ENCODE assay signal across 13 mouse cellular contexts in the genomic region with DNA sequence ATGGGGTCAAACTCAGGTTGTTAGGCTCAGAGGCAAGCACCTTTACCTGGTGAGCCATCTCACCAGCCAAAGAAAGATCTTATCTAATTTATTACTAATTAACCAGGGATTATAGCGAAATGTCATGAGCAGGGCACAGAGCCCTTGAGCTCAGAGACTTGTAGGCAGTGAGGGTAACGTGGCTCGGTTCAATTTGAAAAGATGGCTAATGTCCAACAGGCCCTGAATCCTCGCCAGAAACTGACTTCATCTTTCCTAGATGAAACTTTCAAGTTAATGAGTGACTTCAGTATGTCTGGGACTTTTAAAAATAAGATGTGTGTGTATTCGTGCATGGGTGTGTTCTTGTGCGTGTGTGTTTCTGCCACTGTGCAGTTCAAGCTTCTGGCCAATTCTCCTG. TPM values are rescaled to one million over a fixed set of nuclear protein-coding genes. Genes with fewer than 3 reads are reported as not detected.
A peak's percentile ranks its signal among the peaks of the same experiment; 100 is the strongest.
DNase-seq lines count a peak whose midpoint lies in the region; ATAC-seq and TF ChIP-seq lines count a peak whose summit lies in the region.
"Had no signal": no experiment of that assay in that cellular context is flagged by ENCODE, and none has a peak within 500 bp of the region (broad histone marks: within the 10 kb centered on the region; RNA-seq: fewer than 3 reads in every experiment).

No protein-coding gene starts in this region.

- ATAC-seq in forebrain, embryonic 14.5 days, result no peak
- ATAC-seq in kidney, embryonic 15.5 days (replicated peaks; ENCODE audit: low FRiP score), result peak; percentile 49; the same call in 1 of the 2 replicates
- ATAC-seq in frontal cortex, adult (ENCODE audit: low TSS enrichment), result no peak
- no peak for ATAC-seq in forebrain, postnatal 0 days
- ATAC-seq: midbrain, embryonic 13.5 days had no signal

- H3K4me3 ChIP-seq in forebrain, embryonic 14.5 days (ENCODE audit: low read depth, low read length), result no peak overlapping the region
- no peak overlapping the region for H3K4me3 ChIP-seq in forebrain, embryonic 10.5 days
- H3K4me3 ChIP-seq in thymus, adult 2 months (ENCODE audit: control insufficient read depth, insufficient read depth, low read length), result no peak overlapping the region
- no peak overlapping the region for H3K4me3 ChIP-seq in kidney, embryonic 15.5 days (replicated peaks)
- no peak overlapping the region for H3K4me3 ChIP-seq in forebrain, postnatal 0 days (ENCODE audit: low read depth, low read length)
- H3K4me3 ChIP-seq: midbrain, embryonic 13.5 days had no signal

- no peaks in the 10 kb centered on the region for H3K36me3 ChIP-seq in forebrain, embryonic 14.5 days (ENCODE audit: control insufficient read depth, insufficient read depth, low read length)
- no peaks in the 10 kb centered on the region for H3K36me3 ChIP-seq in forebrain, embryonic 10.5 days (replicated peaks)
- H3K36me3 ChIP-seq in thymus, adult 2 months (ENCODE audit: control insufficient read depth, insufficient read depth, low read length), result no peaks in the 10 kb centered on the region
- H3K36me3 ChIP-seq in kidney, embryonic 15.5 days, result no peaks in the 10 kb centered on the region
- no peaks in the 10 kb centered on the region for H3K36me3 ChIP-seq in forebrain, postnatal 0 days (ENCODE audit: insufficient read depth)
- H3K36me3 ChIP-seq: midbrain, embryonic 13.5 days had no signal

- no peaks in the 10 kb centered on the region for H3K27me3 ChIP-seq in forebrain, embryonic 14.5 days (replicated peaks; ENCODE audit: control insufficient read depth, insufficient read depth, low read length)
- H3K27me3 ChIP-seq in forebrain, embryonic 10.5 days (ENCODE audit: poor library complexity, severe bottlenecking), result no peaks in the 10 kb centered on the region
- H3K27me3 ChIP-seq in thymus, adult 2 months (ENCODE audit: control insufficient read depth, insufficient read depth, low read length), result no peaks in the 10 kb centered on the region
- H3K27me3 ChIP-seq in kidney, embryonic 15.5 days, result no peaks in the 10 kb centered on the region
- no peaks in the 10 kb centered on the region for H3K27me3 ChIP-seq in forebrain, postnatal 0 days (ENCODE audit: insufficient read depth, low read length)
- H3K27me3 ChIP-seq: midbrain, embryonic 13.5 days had no signal

- no peak for TF ChIP-seq CTCF in thymus, adult 2 months (IDR thresholded peaks at IDR 0.05; ENCODE audit: borderline replicate concordance, control insufficient read depth, extremely low read depth, insufficient read depth, low read length, poor library complexity)
- TF ChIP-seq CTCF in forebrain, postnatal 0 days (IDR thresholded peaks at IDR 0.05; ENCODE audit: low read depth), result no peak

- no peaks in the 10 kb centered on the region for H3K9me3 ChIP-seq in forebrain, embryonic 14.5 days (replicated peaks; ENCODE audit: control insufficient read depth, low read length)
- no peaks in the 10 kb centered on the region for H3K9me3 ChIP-seq in forebrain, embryonic 10.5 days
- H3K9me3 ChIP-seq in kidney, embryonic 15.5 days (replicated peaks), result no peaks in the 10 kb centered on the region
- H3K9me3 ChIP-seq in forebrain, postnatal 0 days (ENCODE audit: low read length), result no peaks in the 10 kb centered on the region
- H3K9me3 ChIP-seq: midbrain, embryonic 13.5 days had no signal

- no peak overlapping the region for H3K9ac ChIP-seq in forebrain, embryonic 14.5 days (ENCODE audit: low read length)
- H3K9ac ChIP-seq in kidney, embryonic 15.5 days, result no peak overlapping the region
- H3K9ac ChIP-seq in forebrain, postnatal 0 days, result no peak overlapping the region
- H3K9ac ChIP-seq: liver, embryonic 14.5 days; midbrain, embryonic 13.5 days had no signal

- H3K27ac ChIP-seq in forebrain, embryonic 14.5 days (ENCODE audit: low read depth, low read length), result no peak overlapping the region
- H3K27ac ChIP-seq in forebrain, embryonic 10.5 days, result no peak overlapping the region
- no peak overlapping the region for H3K27ac ChIP-seq in thymus, adult 2 months (ENCODE audit: control insufficient read depth, insufficient read depth, low read length)
- peak overlapping the region; percentile 79 for H3K27ac ChIP-seq in kidney, embryonic 15.5 days
- no peak overlapping the region for H3K27ac ChIP-seq in forebrain, postnatal 0 days (ENCODE audit: low read depth, low read length)
- H3K27ac ChIP-seq: liver, embryonic 14.5 days; midbrain, embryonic 13.5 days had no signal

- H3K4me1 ChIP-seq in forebrain, embryonic 14.5 days (ENCODE audit: control insufficient read depth, insufficient read depth, low read length), result no peaks in the 10 kb centered on the region
- H3K4me1 ChIP-seq in forebrain, embryonic 10.5 days, result no peaks in the 10 kb centered on the region
- peaks cover 14% of the 10 kb centered on the region for H3K4me1 ChIP-seq in thymus, adult 2 months (replicated peaks; ENCODE audit: control insufficient read depth, insufficient read depth, low read length)
- peaks cover 17% of the 10 kb centered on the region for H3K4me1 ChIP-seq in kidney, embryonic 15.5 days
- no peaks in the 10 kb centered on the region for H3K4me1 ChIP-seq in forebrain, postnatal 0 days (ENCODE audit: insufficient read depth)
- H3K4me1 ChIP-seq: midbrain, embryonic 13.5 days had no signal

- DNase-seq in forebrain, embryonic 14.5 days (ENCODE audit: low spot score), result peak; percentile 8
- DNase-seq in forebrain, embryonic 10.5 days (ENCODE audit: extremely low spot score, low spot score), result no peak
- DNase-seq in thymus, postnatal 4 days, result peak; percentile 2
- DNase-seq in thymus, adult 2 months, result no peak
- DNase-seq in yolk sac, embryonic 10.5 days (ENCODE audit: low spot score), result peak; percentile 7
- no peak for DNase-seq in forebrain, postnatal 0 days
- DNase-seq: right cerebral cortex, postnatal 25 days; thymus, postnatal 25 days had no signal

- WGBS in forebrain, embryonic 14.5 days, result 66% methylated on average over 6 of the region's 6 CpGs
- WGBS in forebrain, embryonic 10.5 days, result 91% methylated on average over 6 of the region's 6 CpGs
- WGBS in thymus, adult 2 months, result 94% methylated on average over 6 of the region's 6 CpGs
- 51% methylated on average over 6 of the region's 6 CpGs for WGBS in kidney, embryonic 15.5 days
- 47% methylated on average over 6 of the region's 6 CpGs for WGBS in forebrain, postnatal 0 days

- TF ChIP-seq POLR2A in thymus, adult 2 months (IDR thresholded peaks at IDR 0.05; ENCODE audit: control insufficient read depth, extremely low read depth, insufficient read depth, low read length, poor library complexity), result no peak

- no peak overlapping the region for H3K4me2 ChIP-seq in forebrain, embryonic 14.5 days (ENCODE audit: low read length)
- H3K4me2 ChIP-seq in kidney, embryonic 15.5 days, result no peak overlapping the region
- H3K4me2 ChIP-seq in forebrain, postnatal 0 days (ENCODE audit: low read depth), result no peak overlapping the region
- H3K4me2 ChIP-seq: midbrain, embryonic 13.5 days had no signal

RNA-seq across cellular contexts. Expression of a gene that starts 8.9 kb away (rescaled TPM):
- not detected in 2 replicates for polyA plus RNA-seq in forebrain, embryonic 14.5 days (2014; fragmentation: Nextera tagmentation; extraction: Ambion mirVana)
- 0.20 and 0.25 TPM in 2 replicates for polyA plus RNA-seq in forebrain, embryonic 10.5 days (2016; fragmentation: Nextera tagmentation; extraction: Ambion mirVana)
- 8.3 and 8.9 TPM in 2 replicates for polyA plus RNA-seq in thymus, adult 2 months (2012; rRNA removed)
- polyA plus RNA-seq in kidney, embryonic 15.5 days (2015; fragmentation: Nextera tagmentation; extraction: Ambion mirVana), result 0.34 and 0.35 TPM in 2 replicates
- not detected in 2 replicates for total RNA-seq in forebrain, postnatal 0 days (2014; rRNA removed)
- polyA plus RNA-seq in forebrain, postnatal 0 days (2015; fragmentation: Nextera tagmentation; extraction: Ambion mirVana), result 0.13 TPM in 1 of 2 replicates, not detected in the other
- polyA plus RNA-seq: midbrain, embryonic 13.5 days; neural tube, embryonic 14.5 days had no signal

RNA-seq across cellular contexts. Expression of a gene that starts 32.0 kb away (rescaled TPM):
- polyA plus RNA-seq in forebrain, embryonic 14.5 days (2014; fragmentation: Nextera tagmentation; extraction: Ambion mirVana), result 41.0 and 43.3 TPM in 2 replicates
- 14.0 and 16.8 TPM in 2 replicates for polyA plus RNA-seq in forebrain, embryonic 10.5 days (2016; fragmentation: Nextera tagmentation; extraction: Ambion mirVana)
- 28.4 and 31.1 TPM in 2 replicates for polyA plus RNA-seq in thymus, adult 2 months (2012; rRNA removed)
- polyA plus RNA-seq in kidney, embryonic 15.5 days (2015; fragmentation: Nextera tagmentation; extraction: Ambion mirVana), result 62.2 and 79.3 TPM in 2 replicates
- total RNA-seq in forebrain, postnatal 0 days (2014; rRNA removed), result 15.3 and 20.0 TPM in 2 replicates
- polyA plus RNA-seq in forebrain, postnatal 0 days (2015; fragmentation: Nextera tagmentation; extraction: Ambion mirVana), result 94.3 and 121 TPM in 2 replicates

Comparison
In these comparisons a context has a peak if more than half of its experiments do, and no peak if none do; other contexts are left out.
1. DNase-seq: peak in forebrain, embryonic 14.5 days (single experiment), thymus, postnatal 4 days (single experiment) and yolk sac, embryonic 10.5 days (single experiment); none in forebrain, embryonic 10.5 days (single experiment), thymus, adult 2 months (single experiment) and forebrain, postnatal 0 days (single experiment).